Mouse (Mus musculus) kidney, adult 8-10 months (tissue): ENCODE results near the gene Yars.
A peak's percentile ranks its signal among the peaks of the same experiment; 100 is the strongest.

Experiments used
- DNase-seq, 2 experiments: peaks; one replicate each; pipeline ENCODE4 v3.0.0; 2022

The Yars gene

GRCm38 (mm10) chr4:129188803-129189541 is 588 bp upstream of the Yars start:
- peak; percentile 36 to 38 for DNase-seq

DNA sequence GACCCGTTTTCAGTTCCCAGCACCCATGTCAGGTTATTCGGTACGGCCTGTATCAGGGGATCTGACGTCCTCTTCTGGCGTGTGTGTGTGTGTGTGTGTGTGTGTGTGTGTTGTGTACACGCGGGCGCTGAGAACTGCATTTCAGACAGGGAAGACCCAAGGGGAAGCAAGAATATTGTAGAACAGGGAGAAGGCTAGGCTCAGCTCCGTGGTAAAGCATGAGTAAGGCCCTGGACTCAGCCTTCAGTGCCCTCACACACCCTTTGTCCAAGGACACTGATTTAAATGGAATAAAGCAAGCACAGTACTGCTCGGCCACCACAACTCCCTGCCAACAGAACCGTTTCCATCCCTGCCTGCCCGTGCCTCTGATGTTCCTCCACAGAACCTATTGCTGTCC is 978 bp downstream of the Yars start:
- DNase-seq = no peak

DNA sequence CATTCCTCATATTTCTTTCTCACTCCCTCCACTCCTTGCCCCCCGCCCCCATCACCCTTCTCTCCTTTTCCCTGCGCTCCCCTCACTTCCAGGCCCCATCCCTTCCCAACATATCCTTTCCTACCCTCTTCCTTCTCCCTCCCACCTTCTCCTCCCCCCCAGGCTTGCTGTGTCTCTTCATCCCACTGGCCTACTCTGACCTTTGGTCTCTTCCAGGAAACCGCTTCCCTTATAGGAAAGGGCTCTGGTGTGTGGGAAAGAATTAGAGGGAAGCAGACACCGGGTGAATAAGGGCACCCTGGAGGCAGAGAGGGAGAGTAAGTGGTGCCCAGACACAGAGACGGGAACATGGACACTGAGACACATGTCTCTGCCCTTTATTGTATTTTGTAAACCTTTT is 2.1 kb downstream of the Yars start:
- no peak for DNase-seq

DNA sequence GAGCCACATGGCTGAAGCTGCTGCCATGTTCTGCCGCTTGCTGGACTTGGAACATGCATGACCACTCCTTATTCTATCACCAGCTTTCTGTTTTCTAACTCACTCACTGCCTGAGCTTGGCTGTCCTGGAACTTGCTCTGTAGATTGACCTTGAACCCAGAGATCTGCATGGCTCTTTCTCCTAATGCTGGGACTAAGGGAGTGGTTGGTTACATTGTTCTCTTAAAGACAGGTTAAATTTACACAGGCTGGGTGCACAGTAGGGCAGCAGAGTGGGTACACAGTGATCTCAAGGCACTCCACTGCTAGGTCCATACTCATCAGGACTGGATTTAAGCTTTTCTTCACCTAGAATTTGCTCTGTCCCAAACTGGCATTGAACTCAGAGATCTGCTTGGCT is 4.7 kb downstream of the Yars start:
- no peak for DNase-seq

DNA sequence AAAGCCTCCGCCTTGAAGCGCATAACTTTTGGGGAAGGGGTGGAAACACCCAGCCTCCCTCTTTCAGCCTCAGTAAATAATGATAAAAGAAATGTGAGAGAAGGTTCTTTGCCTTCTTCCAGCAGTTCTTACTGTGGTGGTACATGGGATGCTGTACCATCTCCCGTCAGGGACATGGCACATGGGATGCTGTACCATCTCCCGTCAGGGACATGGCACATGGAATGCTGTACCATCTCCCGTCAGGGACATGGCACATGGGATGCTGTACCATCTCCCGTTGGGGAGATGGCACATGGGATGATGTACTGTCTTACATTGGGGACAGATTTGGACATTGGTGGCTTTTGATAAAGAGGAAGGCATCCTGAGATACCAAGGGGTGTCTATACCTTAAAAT is 8.0 kb downstream of the Yars start:
- DNase-seq = no peak

- DNase-seq = no peak
Measured at GRCm38 (mm10) chr4:129204655-129205054, 15.1 kb downstream of the Yars start.

GRCm38 (mm10) chr4:129206792-129207191 is 17.2 kb downstream of the Yars start:
- no peak for DNase-seq

DNA sequence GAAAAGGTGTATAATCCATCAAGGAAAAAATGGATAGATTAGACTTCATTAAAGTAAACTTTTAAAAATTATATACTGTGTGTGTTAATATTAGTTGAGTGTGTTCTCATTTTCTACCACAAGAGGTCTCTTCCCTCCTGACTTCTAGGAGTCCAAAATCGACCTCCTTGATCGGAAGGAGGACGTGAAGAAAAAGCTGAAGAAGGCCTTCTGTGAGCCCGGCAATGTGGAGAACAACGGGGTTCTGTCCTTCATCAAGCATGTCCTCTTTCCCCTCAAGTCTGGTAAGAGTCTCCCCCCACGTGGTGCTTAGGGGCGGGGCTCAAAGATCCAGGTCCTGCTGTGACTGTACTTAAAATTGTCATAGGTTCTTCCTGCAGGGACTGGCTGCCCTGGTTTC is 19.9 kb downstream of the Yars start:
- DNase-seq = no peak

- DNase-seq = no peak
Measured at GRCm38 (mm10) chr4:129211461-129211860, 21.9 kb downstream of the Yars start.

- peak in 1 of 2 experiments; percentile 48 for DNase-seq
Measured at GRCm38 (mm10) chr4:129212486-129212885, 22.9 kb downstream of the Yars start.

GRCm38 (mm10) chr4:129218569-129219175 is 29.1 kb downstream of the Yars start:
- no peak for DNase-seq

GRCm38 (mm10) chr4:129219198-129219597 is 29.6 kb downstream of the Yars start:
- DNase-seq = no peak

GRCm38 (mm10) chr4:129220376-129221089 is 31.0 kb downstream of the Yars start:
- DNase-seq = no peak

GRCm38 (mm10) chr4:129221097-129222010 is 31.8 kb downstream of the Yars start:
- DNase-seq = no peak

DNA sequence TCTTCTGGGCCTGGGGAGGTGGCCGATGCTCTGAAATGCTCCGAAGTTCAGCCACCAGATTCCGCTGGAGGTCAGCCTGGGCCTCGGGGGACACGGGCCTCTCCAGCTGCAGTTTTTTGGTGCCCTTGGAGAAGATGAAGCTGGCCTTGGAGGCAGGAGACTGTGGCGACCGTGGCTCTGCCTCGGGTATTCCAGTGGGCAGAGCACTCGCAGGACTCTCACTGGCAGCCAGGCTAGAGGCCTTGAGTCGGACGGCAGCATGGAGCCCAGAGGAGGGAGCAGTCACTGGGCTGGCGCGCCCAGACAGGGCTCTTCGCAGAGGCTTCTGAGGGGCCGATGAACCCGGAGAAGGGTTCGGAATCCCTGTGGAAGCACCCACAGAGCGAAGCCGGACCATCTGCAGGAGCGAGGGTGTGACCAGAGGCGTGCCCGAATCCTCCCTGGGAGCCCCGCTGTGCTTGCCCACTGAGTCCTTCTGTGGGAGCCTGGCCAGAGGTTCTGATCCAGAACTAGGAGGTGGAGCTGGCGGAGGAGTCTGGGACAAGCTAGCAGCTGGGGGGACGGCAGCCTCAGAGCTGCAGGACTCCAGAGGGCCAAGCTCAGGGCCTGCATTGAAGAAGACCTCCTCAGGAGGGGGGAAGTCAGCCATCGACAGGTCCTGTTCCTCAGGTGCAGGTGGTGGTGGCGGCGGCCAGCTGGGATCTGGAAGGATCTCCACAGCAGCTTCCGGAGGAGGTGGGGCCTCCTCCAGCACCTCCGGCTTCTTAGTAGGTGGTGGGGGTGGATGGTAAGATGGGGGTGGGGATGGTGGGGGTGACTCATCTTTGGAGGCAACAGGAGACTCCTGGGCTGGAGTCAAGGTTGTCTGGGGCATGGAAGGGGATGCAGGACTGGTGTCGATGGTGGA is 32.7 kb downstream of the Yars start:
- DNase-seq = no peak

DNA sequence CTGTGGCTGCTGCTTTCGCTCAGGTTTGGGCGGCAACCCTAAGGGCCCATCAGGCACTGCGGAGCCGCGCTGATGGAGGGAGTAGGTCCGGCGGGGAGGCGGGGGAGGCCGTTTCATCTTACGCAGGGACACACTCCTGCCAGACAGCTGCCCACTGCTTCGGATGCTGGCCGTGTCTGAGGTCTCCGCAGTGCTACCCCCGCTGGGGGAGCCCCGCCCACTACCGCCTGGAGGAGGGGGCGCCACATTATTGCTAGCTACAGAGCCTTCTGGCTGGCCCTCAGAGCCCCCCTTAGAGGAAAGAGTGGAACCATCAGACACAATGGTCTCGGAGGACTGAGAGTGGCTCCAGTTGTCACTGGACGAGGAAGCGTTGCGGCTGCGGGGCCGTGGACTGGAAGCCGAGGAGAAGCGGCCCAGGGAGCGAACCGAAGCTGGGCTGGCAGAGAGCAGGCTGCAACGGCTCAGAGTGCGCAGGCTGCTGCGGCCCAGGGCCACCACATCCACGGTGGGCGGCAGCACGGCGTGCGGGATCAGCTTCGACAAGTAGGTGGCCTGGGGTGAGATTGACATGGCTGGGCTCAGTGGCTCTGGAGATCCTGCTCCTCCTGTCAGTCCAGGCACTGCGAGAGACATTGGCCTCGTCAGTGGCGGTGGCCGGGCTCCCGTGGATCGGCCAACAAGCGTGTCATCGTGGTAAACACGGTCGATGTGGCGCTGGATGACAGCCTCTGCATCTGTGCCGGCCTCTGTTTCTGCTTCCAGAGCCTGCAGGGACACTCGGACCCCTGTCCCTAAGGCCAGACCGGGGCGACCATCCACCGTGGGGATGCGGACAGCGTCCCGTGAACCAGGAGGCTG is 34.1 kb downstream of the Yars start:
- DNase-seq = no peak

- DNase-seq = no peak
Measured at GRCm38 (mm10) chr4:129225315-129225714, 35.8 kb downstream of the Yars start.

GRCm38 (mm10) chr4:129226441-129226963 is 36.9 kb downstream of the Yars start:
- peak in 1 of 2 experiments; percentile 56 for DNase-seq

DNA sequence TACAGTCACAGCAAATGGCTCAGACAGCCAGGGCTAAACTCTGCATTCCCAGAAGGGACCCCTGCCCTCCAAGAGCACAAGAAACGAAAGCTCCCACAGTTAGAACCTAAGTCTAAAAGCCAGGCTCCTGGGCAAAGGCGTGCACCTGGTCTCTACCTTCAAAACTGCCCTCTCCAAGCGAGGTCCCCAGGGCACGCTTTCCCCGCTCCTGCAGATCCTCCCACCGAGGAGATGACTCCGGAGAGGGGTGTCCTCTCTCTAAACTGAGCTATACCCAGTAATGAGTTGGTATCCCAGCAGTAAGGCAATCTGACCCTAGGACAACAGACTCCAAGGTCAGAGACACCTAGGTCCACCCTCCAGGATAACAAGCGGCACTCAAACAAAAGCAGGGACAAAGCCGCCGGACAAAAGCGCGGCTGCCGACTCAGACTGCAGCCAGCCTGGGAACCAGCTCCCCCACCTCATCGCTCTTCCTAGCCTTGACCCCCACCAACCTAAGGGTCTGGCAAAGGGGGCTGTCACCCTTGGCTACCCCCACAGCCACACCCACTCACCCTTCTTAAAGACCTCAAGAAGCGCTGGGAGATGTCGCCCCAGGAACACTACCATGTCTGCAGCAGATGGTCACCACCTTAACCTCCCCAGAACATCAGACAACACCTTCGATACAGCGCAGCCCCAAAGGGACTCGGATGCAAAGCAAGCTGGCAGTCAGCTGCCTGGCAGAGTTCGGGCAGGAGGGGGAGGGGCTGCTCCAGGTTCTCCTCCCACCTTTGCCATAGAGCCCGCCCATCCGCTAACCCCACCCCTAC is 37.8 kb downstream of the Yars start:
- no peak for DNase-seq

- DNase-seq = no peak
Measured at GRCm38 (mm10) chr4:129227985-129228381, 38.4 kb downstream of the Yars start.
